In the genomic region with DNA sequence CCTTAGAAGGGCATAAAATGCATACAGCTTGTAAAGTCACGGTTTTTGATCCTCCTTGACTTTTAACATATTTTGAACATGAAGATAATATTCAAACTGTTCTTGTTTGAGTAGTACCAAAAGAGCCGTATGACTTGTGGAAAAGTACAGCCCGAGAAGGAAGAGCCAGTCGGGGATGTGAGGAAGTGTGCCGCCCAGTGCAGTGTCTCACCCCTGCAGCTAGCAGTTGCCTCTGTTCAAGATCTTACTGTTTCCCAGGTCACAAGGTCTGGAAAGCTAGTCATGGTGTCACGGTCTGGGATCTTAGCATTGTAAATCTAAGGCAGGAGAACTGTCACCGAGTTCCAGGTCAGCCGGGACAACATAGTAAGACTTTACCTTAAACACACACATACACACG, we compare ENCODE assay signal across 38 mouse cellular contexts. TPM values are rescaled to one million over a fixed set of nuclear protein-coding genes. Genes with fewer than 3 reads are reported as not detected.
A peak's percentile ranks its signal among the peaks of the same experiment; 100 is the strongest.
DNase-seq lines count a peak whose midpoint lies in the region; ATAC-seq and TF ChIP-seq lines count a peak whose summit lies in the region.
"Had no signal": no experiment of that assay in that cellular context is flagged by ENCODE, and none has a peak within 500 bp of the region (broad histone marks: within the 10 kb centered on the region; RNA-seq: fewer than 3 reads in every experiment).

No protein-coding gene starts in this region.

- no peak for TF ChIP-seq CTCF in heart, adult 2 months (IDR thresholded peaks at IDR 0.05)
- TF ChIP-seq CTCF in kidney, adult 2 months (conservative IDR thresholded peaks at IDR 0.05; ENCODE audit: insufficient read depth, insufficient read length, low read depth, low read length) = no peak
- no peak for TF ChIP-seq CTCF in liver, postnatal 0 days (IDR thresholded peaks at IDR 0.05; ENCODE audit: low read depth)

- peak; percentile 31 for DNase-seq in adrenal gland, adult 2 months
- DNase-seq in adrenal gland, postnatal 14 days = no peak
- no peak for DNase-seq in heart, adult 2 months
- peak; percentile 77 for DNase-seq in kidney, adult 2 months
- peak; percentile 35 for DNase-seq in kidney, postnatal 10 days
- no peak for DNase-seq in liver, postnatal 0 days
- DNase-seq: cerebellum, adult 18-20 months; cerebellum, postnatal 25 days; forebrain, postnatal 0 days; gastrocnemius, postnatal 25 days; right cerebral cortex, adult 18-20 months; right cerebral cortex, postnatal 4 days; thymus, adult 2 months; thymus, postnatal 36 days had no signal

- H3K79me2 ChIP-seq in heart, adult 2 months (replicated peaks; ENCODE audit: control insufficient read depth, insufficient read depth, low read length) = peaks cover 3% of the 10 kb centered on the region

- no peak for TF ChIP-seq POLR2A in heart, adult 2 months (IDR thresholded peaks at IDR 0.05; ENCODE audit: insufficient read depth, low read depth, low read length)
- TF ChIP-seq POLR2A in kidney, adult 2 months (IDR thresholded peaks at IDR 0.05; ENCODE audit: low read depth, low read length) = no peak

- no peak for ATAC-seq in heart, embryonic 11.5 days (replicated peaks; ENCODE audit: insufficient number of reproducible peaks, low FRiP score, low TSS enrichment)
- ATAC-seq in liver, postnatal 0 days = no peak
- no peak for ATAC-seq in inflammation-experienced regulatory T-cells, adult 6 months
- ATAC-seq: forebrain, postnatal 0 days; hindbrain, embryonic 16.5 days; intestine, embryonic 15.5 days; midbrain, embryonic 16.5 days had no signal

- peak overlapping the region; percentile 30 for H3K27ac ChIP-seq in heart, adult 2 months
- no peak overlapping the region for H3K27ac ChIP-seq in heart, embryonic 11.5 days (ENCODE audit: low read depth, low read length)
- peak overlapping the region; percentile 60 for H3K27ac ChIP-seq in kidney, adult 2 months (ENCODE audit: insufficient read depth, low read depth, low read length)
- H3K27ac ChIP-seq in liver, postnatal 0 days (ENCODE audit: low read depth) = no peak overlapping the region
- H3K27ac ChIP-seq: embryonic facial prominence, embryonic 10.5 days; embryonic facial prominence, embryonic 15.5 days; forebrain, embryonic 12.5 days; heart, embryonic 15.5 days; intestine, embryonic 15.5 days; limb, embryonic 12.5 days; liver, embryonic 15.5 days; lung, embryonic 15.5 days had no signal

- no peaks in the 10 kb centered on the region for H3K36me3 ChIP-seq in heart, adult 2 months (ENCODE audit: control insufficient read depth, insufficient read depth, low read length)
- peaks cover 6% of the 10 kb centered on the region; the same call in 1 of the 2 replicates for H3K36me3 ChIP-seq in heart, embryonic 11.5 days (ENCODE audit: control insufficient read depth, insufficient read depth, low read length)
- H3K36me3 ChIP-seq in kidney, adult 2 months (ENCODE audit: control insufficient read depth, insufficient read depth, low read length) = no peaks in the 10 kb centered on the region; the same call in 1 of the 2 replicates
- H3K36me3 ChIP-seq in liver, postnatal 0 days (replicated peaks; ENCODE audit: insufficient read depth, low read length) = peaks cover 43% of the 10 kb centered on the region

- H3K9me3 ChIP-seq in heart, embryonic 11.5 days (replicated peaks; ENCODE audit: control insufficient read depth, low read length) = no peaks in the 10 kb centered on the region
- H3K9me3 ChIP-seq in liver, postnatal 0 days (ENCODE audit: low read length) = no peaks in the 10 kb centered on the region
- H3K9me3 ChIP-seq: embryonic facial prominence, embryonic 10.5 days; embryonic facial prominence, embryonic 15.5 days; forebrain, embryonic 12.5 days; G1E; heart, embryonic 15.5 days; intestine, embryonic 15.5 days; limb, embryonic 12.5 days; liver, embryonic 15.5 days; lung, embryonic 15.5 days had no signal

- H3K4me1 ChIP-seq in heart, adult 2 months (ENCODE audit: control insufficient read depth, insufficient read depth, low read length) = peaks cover 3% of the 10 kb centered on the region
- H3K4me1 ChIP-seq in heart, embryonic 11.5 days (ENCODE audit: control insufficient read depth, insufficient read depth, low read length) = peaks cover 5% of the 10 kb centered on the region; the same call in 1 of the 2 replicates
- peaks cover 14% of the 10 kb centered on the region; the same call in 1 of the 2 replicates for H3K4me1 ChIP-seq in kidney, adult 2 months (ENCODE audit: control insufficient read depth, insufficient read depth, low read length)
- H3K4me1 ChIP-seq in liver, postnatal 0 days (ENCODE audit: insufficient read depth) = peaks cover 9% of the 10 kb centered on the region; the same call in 1 of the 2 replicates
- H3K4me1 ChIP-seq: embryonic facial prominence, embryonic 15.5 days; forebrain, embryonic 12.5 days; intestine, embryonic 15.5 days; limb, embryonic 12.5 days; lung, embryonic 15.5 days had no signal

- no peak for TF ChIP-seq EP300 in heart, adult 2 months (IDR thresholded peaks at IDR 0.05; ENCODE audit: insufficient read depth, low read depth, low read length)
- TF ChIP-seq EP300 in liver, postnatal 0 days (IDR thresholded peaks at IDR 0.05; ENCODE audit: low read depth) = no peak

- no peaks in the 10 kb centered on the region for H3K27me3 ChIP-seq in heart, adult 2 months (ENCODE audit: control insufficient read depth, insufficient read depth, low read length)
- no peaks in the 10 kb centered on the region for H3K27me3 ChIP-seq in heart, embryonic 11.5 days (ENCODE audit: control insufficient read depth, insufficient read depth, low read length)
- H3K27me3 ChIP-seq in kidney, adult 2 months (replicated peaks; ENCODE audit: control insufficient read depth, insufficient read depth, low read length) = no peaks in the 10 kb centered on the region
- no peaks in the 10 kb centered on the region for H3K27me3 ChIP-seq in liver, postnatal 0 days (ENCODE audit: insufficient read depth, low read length)
- H3K27me3 ChIP-seq: embryonic facial prominence, embryonic 15.5 days; forebrain, embryonic 12.5 days; heart, embryonic 15.5 days; intestine, embryonic 15.5 days; limb, embryonic 12.5 days; liver, embryonic 15.5 days; lung, embryonic 15.5 days had no signal

- no peak overlapping the region for H3K9ac ChIP-seq in heart, adult 2 months (ENCODE audit: low read depth, low read length)
- H3K9ac ChIP-seq in heart, embryonic 11.5 days (ENCODE audit: low read depth, low read length) = no peak overlapping the region
- no peak overlapping the region for H3K9ac ChIP-seq in liver, postnatal 0 days (replicated peaks)
- H3K9ac ChIP-seq: embryonic facial prominence, embryonic 15.5 days; forebrain, embryonic 12.5 days; forebrain, postnatal 0 days; heart, embryonic 15.5 days; intestine, embryonic 15.5 days; limb, embryonic 12.5 days; liver, embryonic 15.5 days; lung, embryonic 15.5 days had no signal

- intact Hi-C loops in heart, adult 2 months (cut with DNase I) = no loop called here

- 64% methylated on average over 9 of the region's 9 CpGs for WGBS in heart, adult 2 months
- 83% methylated on average over 9 of the region's 9 CpGs for WGBS in heart, embryonic 11.5 days (ENCODE audit: insufficient replicate concordance)
- 41% methylated on average over 9 of the region's 9 CpGs for WGBS in kidney, adult 2 months
- WGBS in liver, postnatal 0 days (ENCODE audit: insufficient replicate concordance) = 79% methylated on average over 9 of the region's 9 CpGs

- H3K4me3 ChIP-seq in heart, adult 2 months = no peak overlapping the region
- H3K4me3 ChIP-seq in heart, embryonic 11.5 days (ENCODE audit: low read depth, low read length) = no peak overlapping the region
- H3K4me3 ChIP-seq in kidney, adult 2 months (ENCODE audit: insufficient read depth, low read depth, low read length) = no peak overlapping the region
- no peak overlapping the region for H3K4me3 ChIP-seq in liver, postnatal 0 days (ENCODE audit: low read depth, low read length)
- H3K4me3 ChIP-seq: embryonic facial prominence, embryonic 10.5 days; embryonic facial prominence, embryonic 15.5 days; forebrain, embryonic 12.5 days; heart, embryonic 15.5 days; intestine, embryonic 15.5 days; left cerebral cortex, adult 2 months; limb, embryonic 12.5 days; liver, embryonic 15.5 days; lung, embryonic 15.5 days had no signal

- H3K4me2 ChIP-seq in heart, embryonic 11.5 days = no peak overlapping the region
- no peak overlapping the region for H3K4me2 ChIP-seq in liver, postnatal 0 days (ENCODE audit: low read depth, low read length)
- H3K4me2 ChIP-seq: embryonic facial prominence, embryonic 15.5 days; forebrain, embryonic 12.5 days; heart, embryonic 15.5 days; intestine, embryonic 15.5 days; limb, embryonic 12.5 days; liver, embryonic 15.5 days; lung, embryonic 15.5 days; midbrain, embryonic 11.5 days had no signal

RNA-seq across cellular contexts. Expression of a gene that starts 19.0 kb away (rescaled TPM):
- not detected for total RNA-seq in adrenal gland, adult 2 months (2021)
- polyA plus RNA-seq in adrenal gland, adult 2 months (2012; rRNA removed) = not detected in 2 replicates
- total RNA-seq in adrenal gland, postnatal 14 days (2021) = not detected in 2 replicates
- total RNA-seq in heart, adult 2 months (2021) = not detected
- polyA plus RNA-seq in heart, adult 2 months (2012; rRNA removed) = not detected in 2 replicates
- 0.11 TPM in 1 of 2 replicates, not detected in the other for polyA plus RNA-seq in heart, embryonic 11.5 days (2014; fragmentation: Nextera tagmentation; extraction: Ambion mirVana)
- not detected in 2 replicates for polyA plus RNA-seq in kidney, adult 2 months (2012; rRNA removed)
- polyA plus RNA-seq in liver, postnatal 0 days (2015; fragmentation: Nextera tagmentation; extraction: Ambion mirVana) = not detected in 2 replicates
- polyA plus RNA-seq in inflammation-experienced regulatory T-cells, adult 6 months (2017; shearing (Covaris generic)) = under 1 TPM; 0.28 to 0.39 (median 0.36) TPM
- total RNA-seq: forebrain, postnatal 0 days; gastrocnemius, postnatal 25 days; heart, adult 8-10 months; heart, postnatal 25 days; layer of hippocampus, postnatal 14 days; left cerebral cortex, adult 2 months; left cerebral cortex, postnatal 25 days; liver, adult 2 months; megakaryocyte, adult 5-6 weeks had no signal
- polyA plus RNA-seq: embryonic facial prominence, embryonic 10.5 days; embryonic facial prominence, embryonic 15.5 days; forebrain, embryonic 12.5 days; forebrain, postnatal 0 days; G1E; heart, embryonic 15.5 days; hindbrain, embryonic 11.5 days; hindbrain, embryonic 16.5 days; intestine, embryonic 15.5 days; limb, embryonic 12.5 days; liver, adult 2 months; liver, embryonic 15.5 days; lung, embryonic 15.5 days; midbrain, embryonic 11.5 days; midbrain, embryonic 16.5 days; neural tube, embryonic 11.5 days; spleen, adult 2 months; thymus, adult 2 months had no signal

RNA-seq across cellular contexts. Expression of a gene that starts 31.0 kb away (rescaled TPM):
- 10 to 100 TPM; 41.8 to 43.2 TPM for total RNA-seq in adrenal gland, adult 2 months (2021)
- 13.1 and 17.4 TPM in 2 replicates for polyA plus RNA-seq in adrenal gland, adult 2 months (2012; rRNA removed)
- total RNA-seq in adrenal gland, postnatal 14 days (2021) = 41.0 and 41.1 TPM in 2 replicates
- total RNA-seq in heart, adult 2 months (2021) = 10 to 100 TPM; 50.2 to 57.5 TPM
- polyA plus RNA-seq in heart, adult 2 months (2012; rRNA removed) = 52.4 and 99.9 TPM in 2 replicates
- polyA plus RNA-seq in heart, embryonic 11.5 days (2014; fragmentation: Nextera tagmentation; extraction: Ambion mirVana) = 37.6 and 38.8 TPM in 2 replicates
- 42.5 and 47.2 TPM in 2 replicates for polyA plus RNA-seq in kidney, adult 2 months (2012; rRNA removed)
- polyA plus RNA-seq in liver, postnatal 0 days (2015; fragmentation: Nextera tagmentation; extraction: Ambion mirVana) = 9.4 and 11.0 TPM in 2 replicates
- polyA plus RNA-seq in inflammation-experienced regulatory T-cells, adult 6 months (2017; shearing (Covaris generic)) = 10 to 100 TPM; 44.8 to 49.1 (median 46.0) TPM

RNA-seq across cellular contexts. Expression of a gene that starts 32.1 kb away (rescaled TPM):
- 10 to 100 TPM; 59.8 to 61.8 TPM for total RNA-seq in adrenal gland, adult 2 months (2021)
- 21.7 and 23.2 TPM in 2 replicates for polyA plus RNA-seq in adrenal gland, adult 2 months (2012; rRNA removed)
- 61.7 and 65.3 TPM in 2 replicates for total RNA-seq in adrenal gland, postnatal 14 days (2021)
- total RNA-seq in heart, adult 2 months (2021) = 10 to 100 TPM; 30.8 to 30.9 TPM
- polyA plus RNA-seq in heart, adult 2 months (2012; rRNA removed) = 12.7 and 21.1 TPM in 2 replicates
- 24.9 and 28.9 TPM in 2 replicates for polyA plus RNA-seq in heart, embryonic 11.5 days (2014; fragmentation: Nextera tagmentation; extraction: Ambion mirVana)
- polyA plus RNA-seq in kidney, adult 2 months (2012; rRNA removed) = 26.6 and 27.8 TPM in 2 replicates
- 28.4 and 30.6 TPM in 2 replicates for polyA plus RNA-seq in liver, postnatal 0 days (2015; fragmentation: Nextera tagmentation; extraction: Ambion mirVana)
- polyA plus RNA-seq in inflammation-experienced regulatory T-cells, adult 6 months (2017; shearing (Covaris generic)) = 10 to 100 TPM; 57.3 to 78.9 (median 61.4) TPM

Comparison
In these comparisons a context has a peak if more than half of its experiments do, and no peak if none do; other contexts are left out.
1. DNase-seq: peak in adrenal gland, adult 2 months (single experiment), kidney, adult 2 months (single experiment) and kidney, postnatal 10 days (single experiment); none in adrenal gland, postnatal 14 days (single experiment), heart, adult 2 months (0 of 2) and liver, postnatal 0 days (single experiment).
2. H3K27ac ChIP-seq: peak in heart, adult 2 months (single experiment) and kidney, adult 2 months (single experiment); none in heart, embryonic 11.5 days (single experiment) and liver, postnatal 0 days (single experiment).